Mouse (Mus musculus) thymus, adult 2 months (tissue): ENCODE results near the gene Nat8f4. TPM values are rescaled to one million over a fixed set of nuclear protein-coding genes. Genes with fewer than 3 reads are reported as not detected.
"Not testable (repeated sequence)": the region's sequence is repeated elsewhere in the genome, so short reads cannot be mapped to it uniquely, and the experiment has no call there.

Source experiments
- DNase-seq: peaks from one replicate; pipeline ENCODE4 v3.0.0; 2021
- H3K27ac ChIP-seq: fragments of 200-500 bp; 2 replicates; pipeline ENCODE4 v1.5.1; 2012; ENCODE audit warnings: low read length, control low read depth; ENCODE audit not compliant: control insufficient read depth, insufficient read depth
- H3K27me3 ChIP-seq: fragments of 200-500 bp; 2 replicates; pipeline ENCODE4 v1.6.1; 2012; ENCODE audit warnings: mild to moderate bottlenecking, low read length, moderate library complexity, mixed read lengths; ENCODE audit not compliant: control insufficient read depth, insufficient read depth
- H3K36me3 ChIP-seq: fragments of 200-500 bp; 2 replicates; pipeline ENCODE4 v1.6.1; 2012; ENCODE audit warnings: mild to moderate bottlenecking, low read length, moderate library complexity; ENCODE audit not compliant: control insufficient read depth, insufficient read depth
- H3K4me1 ChIP-seq: fragments of 200-500 bp; replicated peaks from 2 replicates; pipeline ENCODE4 v1.6.1; 2012; ENCODE audit warnings: low read length; ENCODE audit not compliant: control insufficient read depth, insufficient read depth
- H3K4me3 ChIP-seq: fragments of 200-500 bp; 2 replicates; pipeline ENCODE4 v1.5.1; 2012; ENCODE audit warnings: mild to moderate bottlenecking, low read length, control low read depth, moderate library complexity; ENCODE audit not compliant: control insufficient read depth, insufficient read depth
- CTCF ChIP-seq: fragments of 200-500 bp; IDR thresholded peaks from 2 replicates; pipeline ENCODE4 v1.5.1; 2012; ENCODE audit warnings: mild to moderate bottlenecking, control low read depth, low read length, moderate library complexity, borderline replicate concordance; ENCODE audit not compliant: control insufficient read depth, poor library complexity, insufficient read depth; ENCODE audit errors: extremely low read depth
- POLR2A ChIP-seq: fragments of 200-500 bp; IDR thresholded peaks from 2 replicates; pipeline ENCODE4 v1.6.1; 2012; ENCODE audit warnings: mild to moderate bottlenecking, low read length, control low read depth, moderate library complexity; ENCODE audit not compliant: control insufficient read depth, poor library complexity, insufficient read depth; ENCODE audit errors: extremely low read depth
- WGBS: fragments of 180-500 bp; shearing (Covaris S2); methylation state at CpG from one replicate; pipeline ENCODE4 v1.1.7; 2018; 5-methylcytosine and 5-hydroxymethylcytosine counted together
- polyA plus RNA-seq: library from polyadenylated mRNA; depleted of rRNA; stranded (reverse); fragments of >200 nt; gene quantifications from 2 replicates; pipeline ENCODE4 v1.2.3, GENCODE M21; 2012; rRNA removed

Nat8f4 gene
- 2.9 and 4.1 TPM in 2 replicates for polyA plus RNA-seq

- Histone ChIP-seq H3K4me3 (peak within 1 kb of the TSS; percentile 54), H3K27ac (peak within 1 kb of the TSS; percentile 39; the same call in 1 of the 2 replicates)
- H3K4me1 ChIP-seq, H3K27me3 ChIP-seq, H3K36me3 ChIP-seq: not testable (repeated sequence)
- peak; percentile 92 for TF ChIP-seq CTCF
- 12% methylated on average over 20 of the region's 20 CpGs for WGBS
- DNase-seq = peak; percentile 85
These were observed at the start of gene Nat8f4 for GRCm38 (mm10) chr6:85904642-85905061. TSS of gene Nat8f4 (minus strand) at chr6:85904884.

- WGBS = 94% methylated on average over 6 of the region's 6 CpGs
These were observed 43.9 kb upstream of the Nat8f4 start for GRCm38 (mm10) chr6:85948549-85948948.

DNA sequence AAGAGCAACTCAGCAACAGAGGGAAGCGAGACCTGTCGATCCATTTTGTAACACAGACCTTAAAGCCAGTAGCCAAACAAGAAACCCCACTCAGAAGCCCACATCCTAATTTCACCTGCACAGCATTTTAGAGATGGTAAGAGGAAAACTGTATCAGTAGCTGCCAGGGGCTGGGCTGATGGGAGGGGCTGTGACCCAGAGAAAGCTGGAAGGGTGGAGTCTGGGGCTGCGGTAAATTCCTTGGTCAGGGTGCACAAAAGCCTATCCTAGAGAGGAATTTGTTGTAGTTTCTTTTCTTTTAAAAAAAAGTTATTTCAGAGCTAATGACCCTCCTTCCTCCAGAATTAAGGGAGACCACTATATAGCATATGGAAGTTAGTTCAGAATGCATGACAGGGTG, 37.8 kb upstream of the Nat8f4 start:
- H3K36me3 ChIP-seq = peaks cover 46% of the 10 kb centered on the region
- H3K27ac ChIP-seq = no peak overlapping the region
- H3K4me1 ChIP-seq = peaks cover 7% of the 10 kb centered on the region; the same call in 1 of the 2 replicates
- no peaks in the 10 kb centered on the region for H3K27me3 ChIP-seq
- whole genome bisulfite sequencing = 100% methylated on average over 3 of the region's 3 CpGs
- no peak for TF ChIP-seq POLR2A
- TF ChIP-seq CTCF = no peak
- no peak for DNase-seq
- no peak overlapping the region for H3K4me3 ChIP-seq

More at GRCm38 (mm10) chr6:85948549-85948948, 43.9 kb upstream of the Nat8f4 start:
- no peaks in the 10 kb centered on the region for H3K27me3 ChIP-seq
- peaks cover 96% of the 10 kb centered on the region for H3K36me3 ChIP-seq
- no peak for TF ChIP-seq POLR2A
- no peak for TF ChIP-seq CTCF
- no peaks in the 10 kb centered on the region for H3K4me1 ChIP-seq
- H3K4me3 ChIP-seq = no peak overlapping the region
- DNase-seq = no peak
- no peak overlapping the region for H3K27ac ChIP-seq

- peaks cover 9% of the 10 kb centered on the region for H3K36me3 ChIP-seq
- 85% methylated on average over 10 of the region's 10 CpGs for WGBS
- DNase-seq = no peak
These were observed 34.0 kb upstream of the Nat8f4 start for GRCm38 (mm10) chr6:85938701-85939100.

GRCm38 (mm10) chr6:85936508-85937465, 32.1 kb upstream of the Nat8f4 start:
- not testable (repeated sequence) for H3K27me3 ChIP-seq, H3K36me3 ChIP-seq, H3K27ac ChIP-seq
- H3K4me3 ChIP-seq = peak overlapping the region; percentile 78
- DNase-seq = peak; percentile 79
- WGBS = under 1% methylated on average over 45 of the region's 50 CpGs
- peaks cover 11% of the 10 kb centered on the region for H3K4me1 ChIP-seq
- peak; percentile 90 for TF ChIP-seq CTCF

More at GRCm38 (mm10) chr6:85938701-85939100, 34.0 kb upstream of the Nat8f4 start:
- no peak for TF ChIP-seq POLR2A
- no peaks in the 10 kb centered on the region for H3K27me3 ChIP-seq
- no peak overlapping the region for H3K4me3 ChIP-seq
- peaks cover 11% of the 10 kb centered on the region for H3K4me1 ChIP-seq
- no peak overlapping the region for H3K27ac ChIP-seq

DNA sequence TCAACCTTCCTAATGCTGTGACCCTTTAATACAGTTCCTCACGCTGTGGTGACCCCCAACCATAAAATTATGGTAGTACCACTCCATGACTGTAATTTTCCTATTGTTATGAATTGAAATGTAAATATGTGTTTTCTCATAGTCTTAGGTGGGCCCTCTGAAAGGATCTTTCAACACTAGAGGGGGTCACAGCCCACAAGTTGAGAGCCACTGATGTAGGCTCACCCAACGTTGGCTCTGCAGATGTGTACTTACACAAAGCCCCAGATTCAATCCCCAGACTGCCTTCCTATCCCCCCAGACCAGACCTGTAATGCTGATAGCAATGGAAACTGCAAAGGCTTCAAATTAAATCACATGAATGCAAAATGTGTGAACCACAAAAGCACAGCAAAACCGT, 31.0 kb upstream of the Nat8f4 start:
- 0 out of 2 replicates have a peak, but pooled peaks cover 5% of the 10 kb centered on the region for H3K36me3 ChIP-seq
- 75% methylated on average over 3 of the region's 3 CpGs for WGBS
- DNase-seq = peak; percentile 13
- TF ChIP-seq POLR2A (no peak), CTCF (no peak)
- H3K27me3 ChIP-seq = no peaks in the 10 kb centered on the region
- H3K27ac ChIP-seq = no peak overlapping the region
- no peak overlapping the region for H3K4me3 ChIP-seq
- peaks cover 11% of the 10 kb centered on the region for H3K4me1 ChIP-seq

DNA sequence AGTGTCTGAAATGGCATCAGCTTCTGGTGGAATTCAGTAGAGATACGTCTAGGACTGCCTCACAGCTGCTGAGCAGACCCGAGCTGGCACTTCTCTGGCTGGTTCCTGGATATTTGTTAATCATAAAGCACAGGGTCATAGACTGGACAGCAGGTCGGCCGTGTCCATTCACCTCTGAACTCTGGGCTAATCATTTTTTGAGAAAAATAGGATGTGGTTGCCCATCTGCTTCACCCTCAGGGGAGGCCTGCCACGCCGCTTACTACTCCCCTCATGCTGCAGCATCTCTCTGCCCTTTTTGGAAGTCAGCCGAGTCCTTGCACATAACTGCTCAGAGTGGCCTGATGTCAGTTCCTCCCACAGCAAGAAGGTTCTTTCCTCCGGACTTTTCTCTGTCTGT, 29.4 kb upstream of the Nat8f4 start:
- TF ChIP-seq CTCF (no peak), POLR2A (no peak)
- H3K27me3 ChIP-seq = no peaks in the 10 kb centered on the region
- WGBS = 90% methylated on average over 8 of the region's 8 CpGs
- no peak for DNase-seq
- no peak overlapping the region for H3K27ac ChIP-seq
- H3K36me3 ChIP-seq = peaks cover 10% of the 10 kb centered on the region; the same call in 1 of the 2 replicates
- H3K4me1 ChIP-seq = peaks cover 11% of the 10 kb centered on the region
- H3K4me3 ChIP-seq = no peak overlapping the region
